Mouse (Mus musculus) embryo, embryonic 10 days (tissue): ENCODE data around the gene Pxmp4.

Experiments
- DNase-seq: peaks from one replicate; pipeline ENCODE4 v3.0.0-alpha.2; 2015; ENCODE audit warnings: low spot score

Pxmp4 gene

GRCm38 (mm10) chr2:154613118-154614115 is 9.9 kb upstream of the Pxmp4 start, which contains the start of the genes Zfp341 and 4930519P11Rik:
Zfp341 (plus strand) TSS chr2:154613297.
4930519P11Rik (minus strand) TSS chr2:154613437.
- peak; percentile 89 for DNase-seq

GRCm38 (mm10) chr2:154609050-154609767 is 5.7 kb upstream of the Pxmp4 start:
- DNase-seq, result no peak

DNA sequence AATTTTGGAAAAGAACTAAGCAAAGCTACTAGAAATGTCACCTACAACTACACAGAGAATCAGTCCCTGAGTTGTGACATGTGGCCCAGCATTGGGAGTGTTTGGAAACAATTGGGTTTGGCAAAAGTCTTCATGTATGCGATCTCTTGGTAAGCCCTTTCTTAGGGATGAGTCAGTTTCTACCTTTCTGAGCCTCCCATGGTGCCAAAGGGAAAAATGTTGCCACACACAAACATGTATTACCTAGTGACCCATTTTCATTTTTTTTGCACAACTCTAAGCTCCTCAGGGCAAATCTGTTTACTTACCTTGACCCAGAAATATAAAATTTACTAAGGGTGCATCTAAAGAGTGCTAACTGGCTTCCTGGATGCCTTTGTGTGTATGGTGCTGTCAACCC is 3.5 kb upstream of the Pxmp4 start:
- DNase-seq, result no peak

DNA sequence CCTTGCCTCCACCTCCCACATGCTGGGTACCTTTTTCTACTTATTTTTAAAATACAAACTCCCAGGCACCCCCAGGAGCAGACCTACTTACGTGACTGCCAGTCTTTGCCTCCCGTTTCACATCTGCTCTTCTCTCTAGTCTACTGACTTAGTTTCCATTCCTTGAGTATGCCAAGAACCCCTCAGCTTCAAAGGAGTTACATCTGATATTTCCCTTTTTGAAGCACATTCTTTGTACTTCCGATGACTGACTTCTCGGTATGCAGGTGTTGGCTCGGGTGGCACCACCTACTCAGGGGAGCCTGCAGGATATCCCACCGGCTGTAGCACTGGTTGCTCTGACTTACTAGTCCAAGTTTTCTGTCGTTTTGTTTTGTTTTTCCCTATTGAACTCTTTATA is 648 bp upstream of the Pxmp4 start:
- no peak for DNase-seq

DNA sequence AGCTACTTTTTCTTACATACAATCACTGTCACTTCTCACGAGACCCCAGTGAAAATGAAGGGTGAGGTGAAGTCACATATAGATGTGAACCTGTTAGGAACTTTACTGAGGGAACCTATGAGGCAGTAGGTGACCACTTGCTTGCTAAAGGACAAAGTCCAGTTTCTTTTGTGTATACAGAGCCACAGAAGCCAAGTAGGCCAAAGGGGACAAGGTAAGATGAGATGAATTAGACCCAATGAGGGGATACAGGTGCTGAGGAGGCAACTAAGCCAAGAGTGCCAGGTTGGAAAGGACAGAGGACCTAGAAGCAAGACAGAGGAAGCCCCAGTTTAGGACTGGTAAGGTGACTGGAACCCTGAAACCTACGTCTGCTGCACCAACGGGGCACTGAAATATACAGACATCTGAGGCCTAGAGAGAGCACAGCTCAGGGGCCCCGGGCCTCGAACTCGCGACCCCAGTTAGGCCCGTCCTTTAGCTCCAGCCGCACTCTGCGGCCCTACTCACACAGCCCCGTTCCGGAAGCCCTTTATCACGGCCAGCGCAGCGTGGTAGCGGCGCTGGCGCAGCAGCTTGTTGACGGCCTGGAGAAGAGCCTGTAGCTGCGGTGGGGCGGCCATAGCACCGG is 386 bp downstream of the Pxmp4 start:
- DNase-seq, result no peak

DNA sequence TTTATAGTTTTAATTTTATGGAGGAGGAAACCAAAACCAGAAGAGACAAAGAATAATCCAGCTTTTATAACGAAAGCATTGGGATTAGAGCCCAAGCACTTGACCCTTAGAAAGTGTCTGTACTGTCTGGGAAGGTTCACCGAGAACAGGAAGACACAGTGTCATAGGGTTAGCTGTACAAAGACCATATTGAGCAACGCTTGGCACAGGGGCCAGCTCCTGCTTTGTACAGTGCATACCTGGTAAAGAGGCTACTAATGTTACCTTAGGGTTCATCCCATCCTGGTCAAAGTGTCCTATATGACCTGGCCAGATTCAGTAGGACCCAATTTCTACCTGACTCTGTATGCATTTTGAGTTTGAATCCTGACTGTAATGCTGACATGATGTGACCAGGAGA is 2.2 kb downstream of the Pxmp4 start:
- DNase-seq, result no peak

- DNase-seq, result no peak
Measured at GRCm38 (mm10) chr2:154600586-154600985, 2.9 kb downstream of the Pxmp4 start.

DNA sequence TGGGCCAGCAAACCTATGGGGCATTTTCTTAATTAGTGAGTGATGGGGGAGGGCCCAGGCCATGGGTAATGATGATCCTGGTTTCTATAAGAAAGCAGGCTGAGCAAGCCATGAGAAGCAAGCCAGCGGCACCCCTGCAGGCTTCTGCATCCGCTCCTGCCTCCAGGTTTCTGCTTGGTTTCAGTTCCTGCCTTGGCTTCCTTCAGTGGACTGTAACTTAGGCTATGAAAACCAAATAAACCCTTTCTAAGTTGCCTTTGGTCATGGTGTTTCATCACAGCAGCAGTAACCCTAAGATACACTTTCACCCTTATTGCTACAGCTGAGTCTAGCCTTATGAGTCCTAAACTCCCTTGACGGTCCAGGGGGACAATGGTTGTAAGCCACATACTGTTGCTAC is 6.1 kb downstream of the Pxmp4 start:
- no peak for DNase-seq

GRCm38 (mm10) chr2:154595775-154596174 is 7.7 kb downstream of the Pxmp4 start:
- no peak for DNase-seq

- DNase-seq, result peak; percentile 59
Measured at GRCm38 (mm10) chr2:154593025-154593424, 10.5 kb downstream of the Pxmp4 start.

- DNase-seq, result no peak
Measured at GRCm38 (mm10) chr2:154591239-154591638, 12.3 kb downstream of the Pxmp4 start.

- no peak for DNase-seq
Measured at GRCm38 (mm10) chr2:154589051-154589450, 14.5 kb downstream of the Pxmp4 start.

DNA sequence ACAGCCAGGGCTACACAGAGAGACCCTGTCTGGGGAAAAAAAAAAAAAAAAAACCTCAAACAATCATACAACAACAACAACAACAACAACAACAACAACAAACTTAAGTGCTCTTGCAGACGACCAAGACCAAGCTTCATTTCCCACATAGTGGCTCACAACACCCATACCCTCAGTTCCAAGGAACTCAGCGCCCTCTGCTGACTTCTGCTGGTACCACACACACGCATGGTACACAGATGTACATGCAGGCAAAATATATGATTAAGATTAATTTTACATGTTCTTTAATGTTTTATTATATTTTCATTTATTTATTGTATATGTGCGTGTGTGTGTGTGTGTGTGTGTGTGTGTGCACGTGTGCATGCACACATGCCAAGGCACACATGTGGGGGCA is 17.1 kb downstream of the Pxmp4 start:
- peak; percentile 69 for DNase-seq

DNA sequence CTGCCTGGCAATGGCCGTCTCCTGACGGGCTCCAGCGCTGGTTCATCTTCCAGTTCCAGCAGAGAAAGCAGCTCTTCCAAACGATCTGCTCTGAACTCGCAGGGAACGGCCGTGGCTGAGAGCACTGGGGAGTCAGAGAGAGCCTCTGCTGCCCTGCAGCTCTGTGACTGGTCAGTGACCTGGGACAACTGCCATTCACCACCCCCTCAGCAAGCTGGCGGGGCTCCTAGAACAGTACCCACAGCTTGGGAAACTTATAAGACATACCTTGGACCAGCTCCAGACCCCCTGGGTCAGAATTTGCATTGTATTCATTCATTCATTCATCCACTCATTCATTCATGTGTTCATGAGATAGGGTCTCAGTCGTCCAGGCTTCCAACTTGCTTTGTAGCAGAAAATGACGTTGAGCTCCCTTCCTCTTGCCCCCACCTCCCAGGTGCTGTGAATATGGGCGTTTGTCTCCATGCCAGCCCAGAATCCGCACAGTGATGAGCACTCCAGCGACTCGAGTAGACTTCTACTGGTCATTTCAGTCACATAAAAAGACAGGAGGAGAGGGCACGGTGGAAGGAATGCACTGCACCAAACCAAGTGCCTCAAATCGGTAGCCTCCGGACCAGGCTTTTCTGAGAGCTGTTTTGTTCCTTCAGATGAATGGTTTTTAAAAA is 18.4 kb downstream of the Pxmp4 start:
- no peak for DNase-seq

DNA sequence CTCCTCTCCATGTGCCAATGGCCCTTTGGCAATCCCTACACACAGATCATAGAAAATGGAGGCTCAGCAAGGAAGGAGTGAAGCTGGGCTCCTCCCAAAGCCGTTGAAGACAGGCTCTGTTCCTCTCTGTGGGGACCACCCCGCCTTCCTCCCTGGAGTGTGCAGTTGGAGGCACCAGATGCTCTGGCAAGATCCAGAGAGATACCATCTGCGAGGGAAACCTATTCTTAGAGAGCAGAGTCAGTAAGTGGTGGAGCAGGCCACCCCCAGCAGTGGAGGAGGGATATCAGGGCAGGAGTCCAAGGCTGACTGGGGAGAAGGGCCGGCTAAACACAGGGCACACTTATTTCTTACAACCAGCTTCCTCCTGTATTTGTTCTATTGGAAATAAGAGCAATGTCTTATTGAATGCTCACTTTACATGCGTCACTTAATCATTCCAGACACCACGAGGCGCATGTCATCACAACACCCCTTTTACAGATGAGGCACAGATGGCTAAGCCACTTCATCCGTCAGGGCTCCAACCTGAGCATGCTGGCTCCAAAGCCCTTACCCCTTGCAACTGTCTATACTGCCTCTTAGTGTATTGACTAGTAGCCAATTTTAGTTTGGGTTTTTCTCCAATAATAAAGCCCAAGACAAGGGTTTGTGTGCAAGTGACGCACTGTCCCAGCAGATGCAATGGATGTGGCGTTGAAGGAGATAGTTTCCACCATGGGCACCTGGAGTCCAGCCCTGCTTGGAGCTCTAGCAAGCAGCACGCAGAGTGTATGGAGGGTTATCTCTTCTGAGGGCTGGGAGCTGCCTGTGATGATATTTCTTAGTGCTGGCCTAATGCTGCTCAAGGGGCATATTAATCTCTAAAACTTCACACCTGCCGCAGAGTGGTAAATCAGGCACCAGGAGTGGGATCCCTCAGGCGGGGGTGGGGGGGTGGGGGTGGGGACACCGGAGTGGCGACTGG is 19.3 kb downstream of the Pxmp4 start:
- DNase-seq, result no peak

DNA sequence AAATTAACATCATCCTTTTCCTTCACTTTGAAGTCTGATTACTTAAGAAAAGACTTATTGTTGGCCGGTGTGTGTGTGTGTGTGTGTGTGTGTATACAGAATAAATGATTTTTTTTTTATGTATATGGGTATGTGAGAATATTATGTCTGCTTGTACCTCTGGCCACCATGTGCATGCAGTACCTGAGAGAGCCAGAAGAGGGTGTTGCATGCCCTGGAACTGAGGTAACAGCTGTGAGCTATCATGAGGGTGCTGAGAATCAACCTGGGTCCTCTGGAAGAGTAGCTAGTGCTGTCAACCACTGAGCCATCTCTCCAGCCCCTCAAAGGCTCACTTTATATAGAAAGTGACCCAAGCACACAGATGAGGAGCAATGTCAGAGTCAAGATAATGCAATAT is 22.1 kb downstream of the Pxmp4 start:
- no peak for DNase-seq

DNA sequence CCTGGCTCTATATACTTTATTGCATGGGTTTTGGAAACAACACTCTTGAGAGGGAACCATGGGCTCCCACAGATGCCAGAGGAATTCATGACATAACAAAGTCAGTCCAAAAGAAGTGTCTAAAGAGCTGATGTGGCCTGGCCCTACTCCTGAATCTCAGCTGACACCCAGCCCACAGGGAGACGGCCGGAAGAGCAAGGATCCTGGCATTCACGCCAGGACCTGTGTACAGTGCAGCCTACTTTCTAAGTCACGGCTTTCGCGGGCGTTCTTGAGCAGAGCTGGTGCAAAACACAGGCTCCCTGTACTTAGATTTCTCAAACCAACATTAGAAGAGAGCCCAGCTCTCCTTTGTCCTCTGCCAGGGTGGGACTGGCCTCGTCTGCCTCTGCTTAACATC is 22.9 kb downstream of the Pxmp4 start:
- no peak for DNase-seq

DNA sequence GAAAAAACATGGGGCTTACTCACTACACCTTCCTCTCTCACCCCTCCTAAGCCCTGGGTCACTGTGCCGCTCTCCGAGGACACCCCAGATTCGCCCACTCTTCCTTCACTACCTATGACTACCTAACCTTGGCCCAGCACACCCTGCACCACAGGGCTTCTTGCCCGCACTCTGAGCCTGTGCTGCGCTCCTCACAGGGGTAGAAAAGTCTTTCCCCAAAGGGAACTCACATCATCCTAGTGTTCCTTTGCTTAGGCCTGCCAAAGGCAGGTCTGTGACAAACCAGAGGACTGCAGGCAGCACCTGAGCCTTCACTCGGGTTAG is 25.8 kb downstream of the Pxmp4 start:
- DNase-seq, result no peak

DNA sequence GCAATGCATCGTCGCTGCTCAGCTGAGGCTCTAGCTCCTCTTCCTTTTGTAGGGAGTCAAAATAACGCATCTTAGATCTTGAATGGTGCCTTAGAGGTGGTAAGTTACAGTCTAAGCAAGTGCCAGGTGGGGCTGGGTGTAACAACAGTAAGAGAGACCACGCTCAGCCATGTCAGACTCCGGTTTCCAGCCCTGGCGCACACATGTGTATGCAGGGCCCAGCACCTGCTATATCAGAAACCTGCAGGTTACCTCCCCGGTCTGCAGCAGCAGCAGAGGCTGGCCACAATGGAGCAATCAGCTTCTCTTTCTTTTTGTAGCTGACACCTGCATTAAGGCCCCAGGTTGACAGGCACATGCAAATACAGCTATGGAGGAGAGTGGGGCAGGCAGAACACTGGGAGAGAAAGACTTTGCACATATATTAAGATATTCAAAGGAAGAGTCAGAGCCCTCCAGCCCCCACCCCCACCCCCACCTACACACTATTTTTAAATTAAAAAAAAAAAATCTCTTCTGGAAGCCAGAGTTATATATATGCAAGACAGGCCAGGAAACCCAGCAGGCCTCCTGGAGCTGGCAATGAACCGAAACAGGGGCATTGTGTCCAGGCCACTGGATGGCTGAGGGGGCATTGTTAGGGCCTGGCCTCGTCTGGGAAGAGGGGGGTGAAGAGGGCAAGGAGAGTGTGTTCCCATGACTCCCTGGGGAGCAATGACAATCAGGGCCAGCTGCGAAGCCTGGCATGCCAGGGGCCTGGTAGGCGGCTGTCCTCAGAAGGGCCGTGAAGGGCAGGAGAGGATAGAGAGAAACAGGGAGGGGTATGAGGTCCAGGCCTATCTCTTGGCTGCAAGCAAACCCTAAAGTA is 26.4 kb downstream of the Pxmp4 start:
- peak; percentile 71 for DNase-seq

DNA sequence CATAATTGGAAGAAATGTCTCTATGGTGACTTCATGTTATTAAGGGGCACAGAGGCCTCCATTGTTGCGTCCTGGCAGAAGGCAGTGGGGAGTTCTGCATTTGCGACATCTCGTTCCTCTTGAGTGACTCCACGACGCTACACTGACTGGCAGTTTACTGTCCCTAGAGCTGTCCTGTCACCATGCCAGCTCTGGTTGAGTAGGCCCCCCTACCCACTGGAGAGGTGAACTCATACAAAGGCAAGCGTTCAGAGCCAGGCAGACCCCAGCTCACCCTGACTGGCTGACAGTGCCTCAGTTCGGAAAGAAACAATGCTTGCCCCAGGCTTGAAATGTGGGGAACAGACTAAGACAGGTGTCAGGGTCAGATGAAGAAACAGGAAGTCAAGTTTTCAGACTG is 29.2 kb downstream of the Pxmp4 start:
- DNase-seq, result no peak
